Mouse (Mus musculus): ENCODE results near the gene Arhgap15.
A peak's percentile ranks its signal among the peaks of the same experiment; 100 is the strongest.
"Not testable (repeated sequence)": the region's sequence is repeated elsewhere in the genome, so short reads cannot be mapped to it uniquely, and the experiment has no call there.

Arhgap15 gene

GRCm38 (mm10) chr2:43748287-43748983, at the start of gene Arhgap15:
Arhgap15 (plus strand) TSS chr2:43748824.
- DNase-seq: no peak

GRCm38 (mm10) chr2:43712611-43713138, 35.9 kb upstream of the Arhgap15 start:
- DNase-seq: no peak

DNA sequence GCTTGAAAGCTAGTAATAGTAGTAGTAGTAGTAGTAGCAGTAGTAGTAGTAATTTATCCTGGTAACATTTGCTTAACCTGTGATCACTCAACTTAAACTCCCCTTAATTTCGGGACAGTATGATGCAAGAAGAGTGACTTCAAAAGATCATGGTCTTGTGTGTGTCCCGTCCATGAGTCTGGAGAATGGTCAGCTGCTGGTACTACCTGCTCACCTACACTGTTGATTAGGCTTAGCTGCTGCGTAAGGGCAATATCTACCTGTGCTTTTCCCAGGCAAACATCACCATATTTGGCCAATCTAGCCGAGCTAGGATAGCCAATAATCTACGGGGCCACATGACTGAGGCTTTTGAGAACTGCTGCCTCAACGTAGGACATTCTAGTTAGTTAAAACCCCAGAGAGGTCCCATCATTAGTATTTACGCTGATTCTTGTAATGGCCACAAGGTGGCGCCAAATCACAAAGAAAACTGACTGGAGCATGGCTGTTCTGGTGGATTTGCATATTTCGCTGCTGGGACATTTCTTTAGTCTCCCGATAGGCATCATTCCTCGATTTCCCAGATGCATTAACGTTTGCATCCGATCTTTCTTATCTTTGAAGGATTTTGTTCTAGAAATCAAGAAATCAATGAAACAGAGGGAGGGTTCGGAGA, 26.0 kb upstream of the Arhgap15 start:
- peak; percentile 26 to 65 for DNase-seq

GRCm38 (mm10) chr2:43723104-43723541, 25.5 kb upstream of the Arhgap15 start:
- DNase-seq: no peak

DNA sequence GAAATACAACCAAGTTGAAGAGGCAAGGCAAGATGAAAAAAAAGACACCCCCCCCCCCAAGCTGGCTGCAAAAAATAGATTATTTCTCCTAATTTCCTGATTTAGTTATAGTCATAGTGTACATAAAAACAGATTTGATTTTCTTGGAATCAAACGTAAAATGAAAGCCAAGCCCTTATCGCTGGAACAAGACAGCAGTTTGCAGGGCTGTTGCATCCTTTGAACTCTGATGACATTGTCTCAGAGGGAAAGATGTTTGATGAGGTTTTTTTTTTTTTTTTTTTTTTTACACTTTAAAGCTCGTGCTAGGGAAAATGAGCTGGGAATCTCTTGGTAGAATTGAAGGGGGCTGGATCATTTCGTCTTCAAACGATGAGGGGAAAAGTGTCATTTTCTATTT, 21.4 kb upstream of the Arhgap15 start:
- no peak for DNase-seq

DNA sequence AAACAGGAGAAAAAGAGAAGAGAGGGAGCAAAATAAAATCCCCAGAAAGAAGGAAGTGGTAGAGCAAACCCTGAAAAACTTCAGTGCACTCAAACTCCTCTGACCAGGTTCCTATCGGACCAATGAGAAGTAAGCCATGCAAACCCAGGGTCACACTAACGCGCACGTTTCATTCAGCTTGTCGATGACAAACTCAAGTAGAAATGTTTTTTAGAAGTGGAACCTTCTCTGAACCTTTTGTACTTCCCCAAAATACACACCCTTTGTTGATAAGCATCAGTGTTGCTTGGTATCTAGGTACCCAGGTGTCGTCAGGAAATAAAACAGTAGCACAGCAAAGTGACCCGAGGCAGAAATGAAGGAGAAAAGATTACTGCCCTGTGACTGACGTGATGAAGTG, 20.9 kb upstream of the Arhgap15 start:
- DNase-seq: no peak

DNA sequence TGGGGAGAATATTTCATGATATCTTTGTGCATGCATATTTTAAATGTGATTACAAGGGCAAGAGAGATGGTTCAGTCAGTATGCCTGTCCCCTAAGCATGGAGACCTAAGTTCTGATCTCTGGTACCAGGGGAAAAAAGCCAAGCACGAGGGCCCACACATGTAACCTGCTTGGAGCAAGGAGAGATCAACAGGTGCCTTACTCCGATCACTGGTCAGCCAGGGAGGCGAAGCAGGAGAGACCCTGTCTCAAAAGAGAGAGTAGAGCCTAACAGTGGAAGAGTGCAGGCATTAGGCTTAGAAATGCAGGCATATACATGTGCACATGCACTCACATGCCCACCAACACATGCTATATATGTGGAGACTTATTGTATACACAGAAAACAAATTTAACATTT, 19.8 kb upstream of the Arhgap15 start:
- DNase-seq: no peak

DNA sequence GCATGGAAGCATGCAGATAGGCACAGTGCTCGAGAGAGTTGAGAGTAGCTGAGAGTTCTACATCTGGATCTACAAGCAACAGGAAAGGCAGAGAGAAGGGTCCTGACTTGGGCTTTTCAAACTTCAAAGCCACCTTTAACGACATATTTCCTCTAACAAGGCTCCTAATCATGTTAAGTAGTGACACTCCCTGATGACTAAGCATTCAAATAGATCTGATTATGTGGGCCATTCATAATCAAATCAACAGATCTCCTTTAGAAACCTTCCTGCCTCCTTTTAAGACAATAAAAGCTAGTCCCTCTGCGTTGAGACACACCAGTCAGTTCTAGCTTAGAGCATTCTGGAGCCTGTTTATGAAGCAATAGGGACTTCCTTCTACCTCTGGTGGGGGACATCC, 16.2 kb upstream of the Arhgap15 start:
- no peak for DNase-seq

GRCm38 (mm10) chr2:43735071-43735470, 13.6 kb upstream of the Arhgap15 start:
- not testable (repeated sequence) for DNase-seq

DNA sequence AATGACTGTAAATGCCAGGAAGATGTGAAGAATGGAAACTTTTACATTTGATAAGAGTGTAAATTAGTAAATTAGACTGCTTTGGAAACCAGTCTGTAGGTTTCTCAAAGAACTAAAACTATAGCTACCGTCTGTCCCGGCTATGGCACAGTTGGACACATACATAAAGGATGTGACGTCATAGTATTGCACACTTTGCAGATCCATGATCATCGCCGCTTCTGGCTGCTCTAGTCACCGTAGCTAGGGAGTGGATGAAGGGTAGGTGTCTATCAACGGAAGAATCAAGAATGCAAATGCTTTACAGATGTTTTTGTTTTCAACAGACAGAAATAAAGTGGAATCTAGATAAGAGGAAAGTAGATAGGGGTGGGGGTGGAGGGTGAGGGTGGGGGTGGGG, 11.1 kb upstream of the Arhgap15 start:
- no peak for DNase-seq

GRCm38 (mm10) chr2:43738562-43739112, 10.0 kb upstream of the Arhgap15 start:
- DNase-seq: no peak

- no peak for DNase-seq
These were observed 9.3 kb upstream of the Arhgap15 start for GRCm38 (mm10) chr2:43739190-43739818.

DNA sequence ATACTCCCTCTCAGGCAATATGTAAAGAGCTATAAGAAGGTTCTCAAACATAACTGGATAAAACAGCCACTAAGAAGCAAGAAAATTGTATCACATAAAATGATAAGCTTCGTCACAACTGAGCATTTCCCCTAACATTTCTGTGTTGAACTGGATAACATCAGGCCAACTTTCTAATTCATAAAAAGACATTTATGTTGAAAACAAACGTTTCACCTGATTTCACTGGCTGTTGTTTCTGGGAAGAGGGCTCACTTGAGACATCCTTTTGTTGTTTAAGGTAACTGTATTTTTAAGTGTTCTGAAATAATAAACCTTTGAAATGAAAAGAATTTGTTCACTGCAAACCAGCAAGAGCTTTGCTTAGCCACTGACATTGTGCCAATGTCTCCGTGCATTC, 697 bp downstream of the Arhgap15 start:
- DNase-seq: no peak

DNA sequence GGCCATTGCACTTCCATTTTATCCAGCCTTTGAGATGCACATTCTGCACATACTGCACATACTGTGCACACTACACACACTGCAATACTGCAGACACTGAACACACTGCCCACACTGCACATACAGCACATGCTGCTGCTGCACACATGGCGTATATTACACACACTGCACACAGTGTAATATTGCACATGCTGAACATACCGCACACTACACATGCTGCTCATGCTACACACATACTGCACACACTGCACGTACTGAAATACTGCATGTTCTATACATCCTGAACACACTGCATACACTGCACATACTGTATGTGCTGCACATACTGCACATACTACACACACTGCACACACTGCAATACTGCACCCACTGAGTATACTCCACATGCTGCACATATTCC, 7.3 kb downstream of the Arhgap15 start:
- no peak for DNase-seq

DNA sequence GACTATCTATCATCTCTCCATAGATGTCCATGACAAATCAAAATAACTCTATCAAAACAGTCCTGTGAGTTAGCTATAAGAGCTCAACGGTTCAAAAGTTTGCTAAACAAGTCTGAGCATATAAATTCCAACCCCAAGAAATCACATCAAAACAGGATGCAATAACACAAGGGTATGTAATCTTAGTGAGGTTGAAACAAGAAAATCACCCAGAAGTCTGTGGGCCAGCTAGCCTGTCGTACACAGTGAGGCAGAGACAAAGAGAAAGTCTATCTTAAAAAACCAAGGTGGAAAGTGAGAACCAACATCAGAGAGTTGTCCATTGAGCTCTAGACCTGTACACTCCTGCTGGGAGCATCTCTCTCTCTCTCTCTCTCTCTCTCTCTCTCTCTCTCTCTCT, 8.0 kb downstream of the Arhgap15 start:
- no peak for DNase-seq

- DNase-seq: no peak
These were observed 13.1 kb downstream of the Arhgap15 start for GRCm38 (mm10) chr2:43761735-43762134.

GRCm38 (mm10) chr2:43763279-43763678, 14.7 kb downstream of the Arhgap15 start:
- DNase-seq: no peak

DNA sequence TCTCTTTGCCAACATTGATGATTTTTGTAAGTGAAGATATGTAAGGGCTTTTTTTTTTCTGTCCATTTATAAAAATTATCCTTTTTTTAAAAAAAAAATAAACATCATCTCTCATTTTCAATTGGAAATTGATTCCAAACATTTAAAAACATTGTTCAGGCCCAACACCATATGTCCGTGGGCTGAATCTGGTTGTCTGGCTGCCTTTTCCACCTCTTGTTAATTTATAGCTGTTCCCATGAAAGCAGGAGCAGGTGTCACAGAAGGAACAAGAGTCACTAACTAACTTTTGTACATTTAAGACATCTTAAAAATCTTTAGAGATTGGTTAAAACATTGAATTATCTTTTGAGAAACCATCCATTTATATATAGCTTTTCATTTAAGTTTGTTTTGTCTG, 15.8 kb downstream of the Arhgap15 start:
- DNase-seq: no peak

- DNase-seq: no peak
These were observed 17.6 kb downstream of the Arhgap15 start for GRCm38 (mm10) chr2:43766200-43766599.

DNA sequence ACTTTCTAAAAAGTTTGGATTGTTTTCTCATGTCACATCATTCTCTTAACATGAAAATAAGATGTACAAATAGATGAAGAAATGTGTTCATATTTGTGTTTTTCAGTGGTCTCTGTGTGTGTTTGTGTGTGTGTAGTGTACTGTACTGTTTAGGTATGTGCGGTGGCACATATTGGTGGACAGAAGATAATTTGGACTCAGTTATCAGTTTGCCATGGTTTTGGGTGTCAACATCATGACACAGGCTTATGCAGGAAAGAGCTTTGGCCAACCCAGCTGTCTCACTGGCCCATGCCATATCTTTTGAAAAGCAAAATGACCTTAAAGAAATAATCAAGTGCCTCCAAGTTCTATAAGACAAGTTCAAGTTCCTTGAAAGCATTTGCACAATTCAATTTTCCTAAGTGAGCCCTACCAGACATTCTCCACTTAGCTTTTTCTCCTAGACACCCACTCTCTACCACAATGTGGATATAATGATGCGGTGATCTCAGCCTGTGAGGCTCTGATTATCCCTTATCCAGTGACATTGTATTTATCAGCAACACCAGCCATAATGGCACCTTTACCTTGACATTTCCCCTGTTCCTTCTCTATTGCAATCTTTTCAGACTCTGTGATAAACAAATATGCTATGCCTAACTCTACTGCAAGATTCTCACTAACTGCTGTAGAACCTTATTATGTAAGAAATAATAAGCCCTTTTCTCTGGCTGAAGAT, 21.4 kb downstream of the Arhgap15 start:
- DNase-seq: no peak

- DNase-seq: no peak
These were observed 24.0 kb downstream of the Arhgap15 start for GRCm38 (mm10) chr2:43772640-43773039.

DNA sequence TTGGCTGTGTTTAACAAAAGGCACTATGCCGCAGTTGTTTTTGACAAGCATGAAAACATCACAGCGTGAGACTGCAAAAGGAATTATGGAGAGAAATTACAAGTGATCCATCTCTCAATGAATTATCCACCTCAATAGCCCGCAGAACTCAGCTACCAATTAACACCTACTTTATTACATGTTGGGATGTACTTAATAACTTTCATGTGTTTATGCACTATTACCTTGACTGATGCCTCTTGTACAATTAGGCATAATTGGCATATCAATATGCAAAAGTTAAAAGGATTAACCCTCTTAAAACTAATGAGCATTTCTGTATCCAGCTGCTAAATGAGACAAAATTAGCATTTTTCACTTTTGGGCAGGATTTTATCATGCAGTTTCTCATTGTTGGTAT, 33.5 kb downstream of the Arhgap15 start:
- DNase-seq: no peak

Measured in kidney, adult 8-10 months (tissue).